24 mouse cellular contexts compared by ENCODE assay signal in genomic region chr1:143773909-143774308, GRCm38 (mm10). TPM values are rescaled to one million over a fixed set of nuclear protein-coding genes. Genes with fewer than 3 reads are reported as not detected.
DNase-seq lines count a peak whose midpoint lies in the region; ATAC-seq lines count a peak whose summit lies in the region.
"Had no signal": no experiment of that assay in that cellular context is flagged by ENCODE, and none has a peak within 500 bp of the region (broad histone marks: within the 10 kb centered on the region; RNA-seq: fewer than 3 reads in every experiment).

No protein-coding gene starts in this region.

- H3K27ac ChIP-seq in heart, embryonic 13.5 days (replicated peaks) = no peak overlapping the region
- H3K27ac ChIP-seq: hindbrain, embryonic 14.5 days; layer of hippocampus, adult 2 months; limb, embryonic 13.5 days; liver, embryonic 14.5 days; lung, embryonic 15.5 days; macrophage; midbrain, embryonic 15.5 days; neural tube, embryonic 15.5 days had no signal

- no peak for DNase-seq in heart, postnatal 25 days (ENCODE audit: low spot score)
- peak; percentile 26 for DNase-seq in right cerebral cortex, adult 18-20 months
- DNase-seq in right cerebral cortex, postnatal 10 days (ENCODE audit: low spot score in 2 of 2) = no peak
- DNase-seq in NIH3T3 (ENCODE audit: low read depth) (peak; percentile 47), liver (no peak)
- DNase-seq: cerebellum, adult 8-10 months; gastrocnemius, postnatal 25 days; heart, postnatal 36 days; kidney, adult 8-10 months; kidney, postnatal 14 days; layer of hippocampus, postnatal 36 days; right cerebral cortex, postnatal 25 days; thymus, adult 2 months had no signal

- no peaks in the 10 kb centered on the region for H3K27me3 ChIP-seq in heart, embryonic 13.5 days (replicated peaks)
- H3K27me3 ChIP-seq: limb, embryonic 13.5 days; lung, embryonic 15.5 days; midbrain, embryonic 15.5 days; neural tube, embryonic 15.5 days had no signal

- 0 out of 2 replicates have a peak overlapping the region, but pooled peaks have one; percentile 42 for H3K9ac ChIP-seq in heart, embryonic 13.5 days
- H3K9ac ChIP-seq: hindbrain, embryonic 14.5 days; limb, embryonic 13.5 days; liver, embryonic 14.5 days; lung, embryonic 15.5 days; midbrain, embryonic 15.5 days; neural tube, embryonic 15.5 days had no signal

- ATAC-seq in heart, embryonic 13.5 days (ENCODE audit: extremely low read depth, insufficient number of reproducible peaks, low FRiP score, low TSS enrichment) = no peak
- no peak for ATAC-seq in CD4-positive, CD25-positive, alpha-beta regulatory T cell, adult 4 months
- ATAC-seq: forebrain, embryonic 14.5 days; midbrain, embryonic 15.5 days had no signal

- WGBS in heart, embryonic 13.5 days = 25% methylated on average over 6 of the region's 6 CpGs

- intact Hi-C loops in heart, postnatal 25 days (cut with DNase I) = no loop called here

- no peaks in the 10 kb centered on the region for H3K9me3 ChIP-seq in heart, embryonic 13.5 days
- H3K9me3 ChIP-seq: limb, embryonic 13.5 days; lung, embryonic 15.5 days; midbrain, embryonic 15.5 days; neural tube, embryonic 15.5 days had no signal

- H3K4me2 ChIP-seq in heart, embryonic 13.5 days = peak overlapping the region; percentile 53
- H3K4me2 ChIP-seq: limb, embryonic 13.5 days; lung, embryonic 15.5 days had no signal

- no peak overlapping the region for H3K4me3 ChIP-seq in heart, embryonic 13.5 days
- H3K4me3 ChIP-seq: layer of hippocampus, adult 2 months; limb, embryonic 13.5 days; lung, embryonic 15.5 days; midbrain, embryonic 15.5 days; neural tube, embryonic 15.5 days had no signal

- H3K4me1 ChIP-seq in heart, embryonic 13.5 days = peaks cover 34% of the 10 kb centered on the region

- peaks cover 13% of the 10 kb centered on the region for H3K36me3 ChIP-seq in heart, embryonic 13.5 days
- H3K36me3 ChIP-seq: lung, embryonic 15.5 days; midbrain, embryonic 15.5 days had no signal

RNA-seq across cellular contexts. Expression of gene Trove2, which starts 3.0 kb away (rescaled TPM):
- polyA plus RNA-seq in heart, embryonic 13.5 days (2015; fragmentation: Nextera tagmentation; extraction: Ambion mirVana) = 12.2 and 14.4 TPM in 2 replicates
- 1 to 10 TPM; 7.5 to 9.2 TPM for total RNA-seq in heart, postnatal 25 days (2021)
- polyA plus RNA-seq in CD4-positive, CD25-positive, alpha-beta regulatory T cell, adult 4 months (2017; shearing (Covaris generic)) = 1 to 10 TPM; 3.4 to 4.7 TPM

RNA-seq across cellular contexts. Expression of gene Uchl5, which starts 3.2 kb away (rescaled TPM):
- 59.0 and 73.4 TPM in 2 replicates for polyA plus RNA-seq in heart, embryonic 13.5 days (2015; fragmentation: Nextera tagmentation; extraction: Ambion mirVana)
- total RNA-seq in heart, postnatal 25 days (2021) = 10 to 100 TPM; 15.5 to 16.2 TPM
- polyA plus RNA-seq in CD4-positive, CD25-positive, alpha-beta regulatory T cell, adult 4 months (2017; shearing (Covaris generic)) = 10 to 100 TPM; 47.8 to 56.9 TPM

RNA-seq across cellular contexts. Expression of gene Glrx2, which starts 57.8 kb away (rescaled TPM):
- polyA plus RNA-seq in heart, embryonic 13.5 days (2015; fragmentation: Nextera tagmentation; extraction: Ambion mirVana) = 89.8 and 90.0 TPM in 2 replicates
- total RNA-seq in heart, postnatal 25 days (2021) = 10 to 100 TPM; 81.3 to 91.5 TPM
- 10 to 100 TPM; 34.4 to 42.8 TPM for polyA plus RNA-seq in CD4-positive, CD25-positive, alpha-beta regulatory T cell, adult 4 months (2017; shearing (Covaris generic))

Comparison
In these comparisons a context has a peak if more than half of its experiments do, and no peak if none do; other contexts are left out.
1. DNase-seq: peak in right cerebral cortex, adult 18-20 months (single experiment) and NIH3T3 (single experiment); none in heart, postnatal 25 days (single experiment), right cerebral cortex, postnatal 10 days (0 of 2) and liver (single experiment).